In the genomic region with DNA sequence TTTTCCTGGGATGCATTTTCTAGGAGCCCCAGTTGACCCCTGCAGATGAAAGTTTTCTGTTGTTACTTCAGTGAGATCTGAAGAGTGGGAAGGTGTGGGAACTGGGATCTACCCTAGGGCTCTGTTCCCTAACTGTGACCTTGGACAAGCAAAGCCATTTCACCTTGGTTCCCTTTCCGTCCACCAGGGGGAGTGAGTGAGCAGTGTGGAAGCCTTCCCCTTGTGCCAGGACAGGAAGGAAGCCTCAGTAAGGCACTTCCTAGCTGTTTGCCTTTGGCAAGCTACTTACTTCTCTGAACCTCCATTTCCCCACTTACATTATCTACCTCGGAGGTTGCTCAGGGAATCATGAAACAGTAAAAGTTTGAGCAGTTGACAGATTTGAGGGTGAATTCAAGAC, we compare ENCODE assay signal across 9 mouse cellular contexts. TPM values are rescaled to one million over a fixed set of nuclear protein-coding genes. Genes with fewer than 3 reads are reported as not detected.
DNase-seq lines count a peak whose midpoint lies in the region; ATAC-seq and TF ChIP-seq lines count a peak whose summit lies in the region.
"Had no signal": no experiment of that assay in that cellular context is flagged by ENCODE, and none has a peak within 500 bp of the region (broad histone marks: within the 10 kb centered on the region; RNA-seq: fewer than 3 reads in every experiment).

No protein-coding gene starts in this region.

- peak; percentile 62 for DNase-seq in kidney, adult 11 months
- peak; percentile 90 for DNase-seq in ZHBTc4 (ENCODE audit: low read depth, low spot score)
- DNase-seq in cerebellum, postnatal 4 days (ENCODE audit: low spot score in 2 of 2): peak; percentile 66 to 85
- DNase-seq in gastrocnemius, postnatal 25 days: peak; percentile 23
- peak; percentile 76 to 80 for DNase-seq in layer of hippocampus, postnatal 10 days (ENCODE audit: low spot score in 2 of 2)
- DNase-seq in midbrain, postnatal 0 days (ENCODE audit: low spot score): peak; percentile 58
- DNase-seq in stomach, postnatal 0 days (ENCODE audit: low spot score): peak; percentile 78

- 23% methylated on average over 2 of the region's 2 CpGs for WGBS in kidney, embryonic 14.5 days
- 18% methylated on average over 2 of the region's 2 CpGs for WGBS in midbrain, postnatal 0 days
- WGBS in stomach, postnatal 0 days: 27% methylated on average over 2 of the region's 2 CpGs

- H3K9me3 ChIP-seq in kidney, embryonic 14.5 days (ENCODE audit: control insufficient read depth, low read length): no peaks in the 10 kb centered on the region
- no peaks in the 10 kb centered on the region for H3K9me3 ChIP-seq in midbrain, postnatal 0 days (ENCODE audit: low read length)
- no peaks in the 10 kb centered on the region for H3K9me3 ChIP-seq in stomach, postnatal 0 days (ENCODE audit: control insufficient read depth, low read length)

- H3K27me3 ChIP-seq in kidney, embryonic 14.5 days (ENCODE audit: control insufficient read depth, insufficient read depth, low read length): no peaks in the 10 kb centered on the region
- no peaks in the 10 kb centered on the region for H3K27me3 ChIP-seq in midbrain, postnatal 0 days (ENCODE audit: insufficient read depth, low read length)
- H3K27me3 ChIP-seq in stomach, postnatal 0 days (ENCODE audit: control insufficient read depth, insufficient read depth, low read length): no peaks in the 10 kb centered on the region

- no peak overlapping the region for H3K9ac ChIP-seq in kidney, embryonic 14.5 days (ENCODE audit: low read depth, low read length)
- H3K9ac ChIP-seq in midbrain, postnatal 0 days (replicated peaks; ENCODE audit: low read length, poor library complexity, severe bottlenecking): no peak overlapping the region
- no peak overlapping the region for H3K9ac ChIP-seq in stomach, postnatal 0 days (ENCODE audit: low read length)

- no peak overlapping the region for H3K4me3 ChIP-seq in kidney, embryonic 14.5 days (ENCODE audit: low read length)
- no peak overlapping the region for H3K4me3 ChIP-seq in midbrain, postnatal 0 days (ENCODE audit: low read depth, low read length)
- H3K4me3 ChIP-seq in stomach, postnatal 0 days (ENCODE audit: low read depth, low read length): no peak overlapping the region

- H3K4me2 ChIP-seq in kidney, embryonic 14.5 days (replicated peaks; ENCODE audit: low read depth, low read length): no peak overlapping the region
- no peak overlapping the region for H3K4me2 ChIP-seq in midbrain, postnatal 0 days (ENCODE audit: low read depth, low read length, poor library complexity, severe bottlenecking)
- no peak overlapping the region for H3K4me2 ChIP-seq in stomach, postnatal 0 days (replicated peaks; ENCODE audit: low read depth)

- no peak overlapping the region for H3K27ac ChIP-seq in kidney, embryonic 14.5 days (ENCODE audit: low read depth, low read length)
- no peak overlapping the region for H3K27ac ChIP-seq in midbrain, postnatal 0 days (ENCODE audit: low read depth, low read length)
- no peak overlapping the region for H3K27ac ChIP-seq in stomach, postnatal 0 days (replicated peaks)

- H3K36me3 ChIP-seq in kidney, embryonic 14.5 days (ENCODE audit: control insufficient read depth, insufficient read depth, low read length): no peaks in the 10 kb centered on the region
- H3K36me3 ChIP-seq in midbrain, postnatal 0 days (ENCODE audit: insufficient read depth, low read length): no peaks in the 10 kb centered on the region
- H3K36me3 ChIP-seq in stomach, postnatal 0 days (ENCODE audit: control insufficient read depth, insufficient read depth, low read length): no peaks in the 10 kb centered on the region

- TF ChIP-seq EP300 in stomach, postnatal 0 days (optimal IDR thresholded peaks at IDR 0.05): no peak

- peak; percentile 86 for TF ChIP-seq CTCF in midbrain, postnatal 0 days (IDR thresholded peaks at IDR 0.05)
- TF ChIP-seq CTCF in stomach, postnatal 0 days (IDR thresholded peaks at IDR 0.05; ENCODE audit: low read depth): peak; percentile 88

- H3K4me1 ChIP-seq in kidney, embryonic 14.5 days (ENCODE audit: control insufficient read depth, insufficient read depth, low read length): peaks cover 5% of the 10 kb centered on the region
- H3K4me1 ChIP-seq in midbrain, postnatal 0 days (ENCODE audit: insufficient read depth, low read length): 0 out of 2 replicates have a peak, but pooled peaks cover 7% of the 10 kb centered on the region
- no peaks in the 10 kb centered on the region for H3K4me1 ChIP-seq in stomach, postnatal 0 days (replicated peaks; ENCODE audit: control insufficient read depth, insufficient read depth)

- no peak for ATAC-seq in kidney, embryonic 14.5 days (ENCODE audit: low FRiP score, low TSS enrichment)
- no peak for ATAC-seq in midbrain, postnatal 0 days (ENCODE audit: low FRiP score)
- ATAC-seq in stomach, postnatal 0 days (ENCODE audit: low FRiP score, low TSS enrichment): no peak

RNA-seq across cellular contexts. Expression of a gene that starts 59.0 kb away (rescaled TPM):
- not detected in 2 replicates for polyA plus RNA-seq in kidney, embryonic 14.5 days (2014; fragmentation: Nextera tagmentation; extraction: Ambion mirVana)
- total RNA-seq in gastrocnemius, postnatal 25 days (2021): not detected
- not detected for total RNA-seq in layer of hippocampus, postnatal 10 days (2021)
- total RNA-seq in midbrain, postnatal 0 days (2014; rRNA removed): 0.33 TPM in 1 of 2 replicates, not detected in the other
- polyA plus RNA-seq in midbrain, postnatal 0 days (2015; fragmentation: Nextera tagmentation; extraction: Ambion mirVana): 0.04 TPM in 1 of 2 replicates, not detected in the other
- 0.02 TPM in 1 of 2 replicates, not detected in the other for polyA plus RNA-seq in stomach, postnatal 0 days (2015; fragmentation: Nextera tagmentation; extraction: Ambion mirVana)
- total RNA-seq: left cerebral cortex, postnatal 36 days had no signal

Comparison
In these comparisons a context has a peak if more than half of its experiments do, and no peak if none do; other contexts are left out.
1. DNase-seq: peak in every context shown above with its lines; median percentile 90 in ZHBTc4; 78 in layer of hippocampus, postnatal 10 days; 78 in stomach, postnatal 0 days; 76 in cerebellum, postnatal 4 days; 62 in kidney, adult 11 months; 58 in midbrain, postnatal 0 days; 23 in gastrocnemius, postnatal 25 days.